Mouse (Mus musculus): ENCODE data around the gene Wdr48.

The Wdr48 gene

DNA sequence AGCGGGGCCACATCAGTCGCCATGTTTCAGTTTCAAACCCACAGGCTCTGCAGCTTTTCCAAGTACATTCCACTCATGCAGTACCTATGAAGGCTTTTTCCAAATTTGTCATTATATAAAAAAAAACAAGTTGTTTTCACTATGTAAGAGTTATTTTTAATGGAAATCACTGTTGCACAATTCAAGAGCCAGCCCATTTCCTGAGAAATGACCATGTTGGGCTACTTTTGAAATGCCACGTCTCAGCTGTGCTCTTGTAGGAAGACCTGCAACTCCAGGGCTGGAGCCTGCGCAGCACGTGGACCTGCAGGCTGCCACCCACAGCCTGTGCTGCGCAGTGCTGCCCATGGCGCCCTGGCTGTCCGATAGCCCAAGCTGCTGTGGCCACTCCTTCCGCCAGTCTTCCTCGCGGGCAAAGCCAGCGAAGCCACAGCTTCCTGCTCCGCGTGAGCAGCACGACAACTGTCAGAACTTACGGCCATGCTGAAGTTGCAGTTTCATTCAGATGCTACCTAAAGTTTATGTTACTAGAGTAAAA is 30.5 kb downstream of the Wdr48 start:
- DNase-seq (ENCODE audit: low spot score in 2 of 2) = peak in 1 of 2 experiments; percentile 27

- DNase-seq (ENCODE audit: low spot score in 2 of 2) = no peak
Measured at GRCm38 (mm10) chr9:119925729-119926128, 31.1 kb downstream of the Wdr48 start.

GRCm38 (mm10) chr9:119926497-119926896 is 31.8 kb downstream of the Wdr48 start:
- DNase-seq (ENCODE audit: low spot score in 2 of 2) = no peak

DNA sequence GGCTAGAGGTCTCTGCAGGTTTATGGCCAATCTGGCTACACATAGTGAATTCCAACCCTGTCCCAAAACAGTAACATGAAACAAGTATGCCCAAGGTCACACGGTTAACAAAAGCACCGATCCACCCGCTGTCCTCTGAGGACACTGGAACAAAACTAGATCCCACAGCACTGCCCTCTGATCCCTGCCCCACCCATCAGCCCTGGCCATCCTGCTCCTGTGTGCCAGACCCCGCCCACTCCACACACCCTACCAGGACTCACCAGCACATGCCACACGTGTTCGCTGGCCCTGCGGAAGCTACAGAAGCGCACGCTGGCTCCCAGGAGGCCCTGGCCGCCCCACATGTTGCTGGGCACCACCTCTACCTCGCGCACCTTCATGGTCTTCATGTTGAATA is 37.7 kb downstream of the Wdr48 start:
- peak in 1 of 2 experiments; percentile 14 for DNase-seq (ENCODE audit: low spot score in 2 of 2)

DNA sequence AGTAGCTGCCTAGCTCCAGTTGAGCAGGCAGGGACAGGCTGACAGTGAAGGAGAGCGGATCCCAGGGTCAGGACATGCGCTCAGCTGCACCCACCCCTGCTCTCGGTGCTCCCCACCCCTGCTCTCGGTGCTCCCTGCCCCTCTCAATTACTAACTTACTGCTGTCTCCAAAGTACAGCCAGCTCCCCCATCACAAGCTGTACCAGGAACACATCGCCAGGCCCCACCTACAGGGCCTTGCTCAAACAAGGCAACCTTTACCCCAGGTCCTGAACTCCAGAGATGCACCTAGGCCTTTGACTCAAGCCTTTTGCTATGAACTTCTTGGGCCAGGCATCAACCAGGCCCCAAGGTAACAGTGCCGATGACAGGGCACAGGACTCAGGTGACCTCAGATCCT is 39.0 kb downstream of the Wdr48 start:
- DNase-seq (ENCODE audit: low spot score in 2 of 2) = no peak

- DNase-seq (ENCODE audit: low spot score in 2 of 2) = peak; percentile 90 to 93
Measured at GRCm38 (mm10) chr9:119937005-119937773, 42.5 kb downstream of the Wdr48 start, which contains the start of the genes Gorasp1 and Ttc21a. Gene Gorasp1, minus strand, starts transcription at chr9:119937565. Gene Ttc21a, plus strand, starts transcription at chr9:119937606.

DNA sequence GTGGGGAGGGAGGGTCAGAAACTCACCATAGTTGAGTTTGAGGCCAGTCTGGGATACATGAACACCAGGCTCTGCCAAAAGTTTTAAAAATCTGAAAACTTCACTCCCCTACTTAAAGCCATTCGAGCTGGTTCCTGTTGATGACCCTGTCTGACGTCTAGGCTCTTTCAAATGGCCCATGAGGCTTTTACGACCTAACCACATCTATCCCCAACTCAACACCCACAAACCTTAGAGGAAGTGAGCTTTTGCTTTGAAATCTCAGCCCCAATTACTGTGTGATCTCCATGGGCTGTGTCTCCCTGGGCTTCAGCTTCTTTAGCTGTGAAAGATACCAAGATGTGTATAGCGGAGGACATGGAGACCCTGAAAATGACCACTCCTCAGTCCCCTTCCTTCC is 43.8 kb downstream of the Wdr48 start:
- no peak for DNase-seq (ENCODE audit: low spot score in 2 of 2)

DNA sequence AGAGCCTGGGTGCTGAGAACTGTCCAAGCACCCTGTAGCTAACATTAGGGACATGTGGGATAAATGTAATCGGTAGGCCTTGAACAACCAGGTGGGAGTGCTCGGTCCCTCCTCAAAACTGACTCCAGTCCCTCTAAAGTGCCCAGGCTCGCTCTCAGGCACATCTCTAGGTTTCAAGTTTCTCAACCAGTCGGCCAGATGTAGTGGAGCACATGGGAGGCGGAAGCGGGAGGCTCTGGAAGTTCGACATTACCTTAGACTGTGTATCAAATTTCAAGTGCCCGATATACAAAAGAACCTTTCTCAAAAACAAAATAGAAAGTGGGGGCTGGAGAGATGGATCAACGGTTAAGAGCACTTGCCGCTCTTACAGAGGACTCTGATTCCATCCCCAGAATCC is 45.0 kb downstream of the Wdr48 start:
- DNase-seq (ENCODE audit: low spot score in 2 of 2) = no peak

DNA sequence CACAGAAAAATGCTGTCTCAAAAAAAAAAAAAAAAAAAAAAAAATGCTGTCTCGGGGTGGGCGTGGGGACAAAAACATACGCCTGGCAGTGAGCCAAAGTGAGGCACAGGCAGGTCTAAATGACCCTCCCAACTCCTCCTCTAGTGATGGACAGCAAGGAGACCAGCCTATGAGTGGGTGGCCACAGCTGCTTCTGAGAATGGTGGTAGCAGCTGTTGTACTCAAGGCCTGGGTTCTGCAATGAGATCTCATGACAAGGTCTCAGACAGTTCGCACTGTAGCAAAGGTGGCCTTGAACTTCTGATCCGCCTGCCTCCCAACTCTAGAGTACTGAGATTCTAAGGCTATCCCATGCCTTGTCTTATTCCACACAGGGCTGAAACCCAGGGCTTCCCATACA is 46.7 kb downstream of the Wdr48 start:
- DNase-seq (ENCODE audit: low spot score in 2 of 2) = no peak

DNA sequence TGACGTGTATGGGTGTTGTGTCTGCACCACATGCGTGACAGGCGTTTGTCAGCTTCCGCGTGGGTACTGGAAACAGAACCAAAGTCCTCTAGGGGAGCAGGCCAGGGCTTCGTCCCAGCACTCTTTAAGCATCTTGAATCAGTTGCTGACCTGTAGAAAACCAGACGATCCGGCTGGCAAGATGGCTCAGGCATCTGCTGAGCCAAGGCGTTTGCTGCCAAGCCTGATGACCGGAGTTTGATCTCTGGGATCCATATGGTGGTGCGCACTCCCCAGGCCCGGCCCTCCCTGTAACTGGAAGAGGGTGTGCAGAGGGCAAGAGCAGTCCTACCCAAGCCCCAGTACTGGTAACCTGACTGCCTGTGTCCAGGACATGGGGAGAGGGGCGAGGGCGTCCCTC is 47.2 kb downstream of the Wdr48 start:
- DNase-seq (ENCODE audit: low spot score in 2 of 2) = no peak

- DNase-seq (ENCODE audit: low spot score in 2 of 2) = no peak
Measured at GRCm38 (mm10) chr9:119943326-119943725, 48.6 kb downstream of the Wdr48 start.

DNA sequence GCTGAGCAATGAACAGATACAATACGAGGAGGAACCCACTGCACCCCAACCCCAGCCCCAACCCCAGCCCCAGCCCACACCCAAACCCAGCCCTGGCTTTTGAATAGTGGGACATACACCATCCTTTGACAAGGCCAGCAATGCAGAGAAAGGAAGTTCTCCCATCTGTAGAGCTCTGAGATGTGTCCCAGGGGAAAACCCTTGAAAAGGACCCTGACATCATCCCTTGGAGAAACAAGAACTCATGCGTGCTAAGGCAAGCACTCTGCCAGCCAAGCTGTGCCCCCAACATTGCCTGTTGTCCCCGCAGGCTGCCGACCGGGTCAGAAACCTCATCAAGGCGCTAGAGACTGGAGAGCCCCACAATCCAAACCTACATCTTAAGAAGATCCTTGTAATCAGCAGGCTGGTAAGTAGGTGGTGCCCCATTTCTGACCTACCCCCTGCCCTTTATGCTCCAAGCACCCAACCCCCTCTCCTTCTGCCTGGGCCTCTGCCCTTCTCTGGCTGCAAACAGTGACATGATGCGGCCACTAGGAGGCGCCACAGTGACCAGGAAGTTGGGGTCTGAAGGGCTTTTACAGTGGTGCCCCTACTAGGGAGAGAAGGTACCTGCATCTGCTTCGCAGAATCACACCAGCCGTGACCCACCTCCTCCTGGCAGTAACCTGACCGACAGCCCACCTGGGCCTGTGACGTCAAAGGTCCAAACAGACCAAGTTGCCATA is 50.7 kb downstream of the Wdr48 start:
- DNase-seq (ENCODE audit: low spot score in 2 of 2) = no peak

GRCm38 (mm10) chr9:119948804-119949203 is 54.1 kb downstream of the Wdr48 start:
- DNase-seq (ENCODE audit: low spot score in 2 of 2) = no peak

- DNase-seq (ENCODE audit: low spot score in 2 of 2) = no peak
Measured at GRCm38 (mm10) chr9:119950434-119950833, 55.8 kb downstream of the Wdr48 start.

- DNase-seq (ENCODE audit: low spot score in 2 of 2) = no peak
Measured at GRCm38 (mm10) chr9:119951388-119951787, 56.7 kb downstream of the Wdr48 start.

DNA sequence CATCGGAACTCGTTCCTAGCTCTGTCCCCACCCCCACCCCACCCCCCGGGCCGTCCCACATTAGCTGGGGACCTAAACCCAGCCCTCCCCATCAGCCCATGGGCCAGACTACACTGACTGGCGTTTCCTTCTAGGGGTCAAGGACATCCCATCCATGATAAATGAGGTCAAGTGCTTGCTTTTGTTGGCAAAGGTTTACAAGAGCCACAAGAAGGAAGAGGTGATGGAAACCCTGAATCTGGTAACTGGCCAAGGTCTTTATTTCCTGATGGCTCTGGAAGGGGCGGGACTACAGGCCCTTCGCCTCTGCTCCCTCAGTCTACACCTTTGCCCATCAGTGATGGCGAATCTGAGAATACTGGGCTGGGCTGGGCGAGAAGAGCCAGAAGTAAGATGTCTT is 64.2 kb downstream of the Wdr48 start:
- DNase-seq (ENCODE audit: low spot score in 2 of 2) = no peak

DNA sequence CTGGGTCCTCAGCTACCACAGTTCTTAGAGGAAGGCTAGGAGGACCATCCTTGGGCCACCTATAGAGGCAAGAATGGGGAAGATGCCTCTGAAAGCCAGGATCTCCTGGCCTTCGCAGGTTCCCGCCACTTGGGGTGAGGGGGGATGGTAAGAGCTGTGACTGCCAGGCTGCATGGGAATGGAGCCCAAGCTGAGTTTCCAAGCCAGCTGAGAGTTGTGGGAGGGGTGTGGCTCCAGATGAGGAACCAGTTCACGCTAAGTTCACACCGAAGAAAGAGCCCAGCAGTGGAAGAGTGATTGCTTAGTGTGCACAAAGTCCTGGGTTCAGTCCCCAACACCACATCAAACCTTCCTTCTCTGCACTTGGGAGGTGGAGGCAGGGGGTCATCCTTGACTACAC is 67.5 kb downstream of the Wdr48 start:
- no peak for DNase-seq (ENCODE audit: low spot score in 2 of 2)

DNA sequence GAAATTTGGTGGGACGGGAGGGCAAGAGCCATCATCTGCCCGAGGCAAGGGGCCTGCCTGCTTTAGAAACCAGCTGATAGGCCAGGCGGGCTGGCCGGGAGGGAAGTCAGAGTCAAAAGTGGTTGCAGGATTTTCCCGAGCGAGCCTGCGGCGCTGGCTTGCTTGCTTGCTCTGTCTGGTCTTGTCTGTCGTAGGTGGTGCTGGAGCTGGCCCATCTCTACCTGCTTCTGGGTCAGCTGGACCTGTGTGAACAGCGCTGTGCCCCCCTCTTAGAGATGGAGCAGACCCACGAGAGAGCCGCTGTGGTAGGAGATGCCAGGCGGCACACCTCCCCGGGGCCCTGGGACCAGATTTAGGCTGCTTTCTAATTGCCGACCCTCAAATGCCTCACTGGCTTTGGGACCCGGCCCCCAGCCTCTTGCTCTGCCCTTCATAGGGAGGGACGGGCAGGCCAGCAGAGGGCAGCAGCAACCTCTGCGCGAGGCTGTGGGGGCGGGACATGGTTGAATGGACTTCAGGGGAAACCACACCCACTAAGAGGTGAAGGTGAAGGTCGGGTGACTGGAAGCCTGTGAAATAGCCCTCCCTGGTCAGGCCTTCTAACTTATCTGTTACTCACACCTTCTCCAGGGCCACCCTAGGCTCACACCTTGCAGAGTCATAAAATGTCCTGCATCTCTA is 68.4 kb downstream of the Wdr48 start:
- DNase-seq (ENCODE audit: low spot score in 2 of 2) = peak; percentile 59 to 75

GRCm38 (mm10) chr9:119964206-119964605 is 69.5 kb downstream of the Wdr48 start:
- DNase-seq (ENCODE audit: low spot score in 2 of 2) = peak; percentile 54 to 67

DNA sequence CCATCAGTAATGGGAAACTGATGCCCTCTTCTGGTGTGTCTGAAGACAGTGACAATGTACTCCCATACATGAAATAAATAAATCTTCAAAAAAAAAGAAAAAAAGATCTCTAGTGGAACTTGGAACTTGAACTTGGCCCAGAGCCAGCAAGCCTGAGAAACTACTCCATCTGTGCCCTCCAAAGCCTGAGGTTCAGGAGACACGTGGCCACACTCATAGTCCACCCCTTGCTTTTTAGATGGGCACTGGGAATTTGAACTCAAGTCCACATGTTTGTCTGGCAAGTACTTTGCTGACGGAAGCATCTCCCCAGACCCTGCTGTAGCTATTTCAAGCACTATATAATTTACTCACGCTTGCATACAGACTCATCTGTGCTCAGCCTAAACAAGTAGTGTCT is 70.5 kb downstream of the Wdr48 start:
- no peak for DNase-seq (ENCODE audit: low spot score in 2 of 2)

- DNase-seq (ENCODE audit: low spot score in 2 of 2) = no peak
Measured at GRCm38 (mm10) chr9:119966221-119966910, 71.7 kb downstream of the Wdr48 start.

GRCm38 (mm10) chr9:119969811-119970210 is 75.1 kb downstream of the Wdr48 start:
- DNase-seq (ENCODE audit: low spot score in 2 of 2) = no peak

Data from heart, adult 9 months (tissue).